Mouse (Mus musculus) testis, postnatal 10 days (tissue): ENCODE results near the gene Syngr1.

ENCODE experiments used
- DNase-seq: peaks from one replicate; pipeline ENCODE4 v3.0.0; 2021; ENCODE audit warnings: low spot score

The Syngr1 gene

DNA sequence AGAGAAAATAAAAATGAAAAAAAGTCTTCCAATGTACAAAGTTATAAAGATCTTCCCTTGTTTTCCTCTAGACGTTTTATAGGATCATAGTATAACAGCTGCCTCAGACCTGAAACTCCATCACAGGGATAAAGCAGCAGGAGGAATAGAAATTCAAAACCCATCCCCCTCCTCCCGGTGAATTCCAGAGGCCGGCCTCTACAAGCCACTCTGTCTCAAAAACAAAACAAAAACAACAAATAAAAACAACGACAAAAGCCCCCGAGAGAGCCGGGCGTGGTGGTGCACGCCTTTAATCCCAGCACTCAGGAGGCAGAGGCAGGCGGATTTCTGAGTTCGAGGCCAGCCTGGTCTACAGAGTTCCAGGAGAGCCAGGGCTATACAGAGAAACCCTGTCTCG, 979 bp upstream of the Syngr1 start:
- peak; percentile 37 for DNase-seq

DNA sequence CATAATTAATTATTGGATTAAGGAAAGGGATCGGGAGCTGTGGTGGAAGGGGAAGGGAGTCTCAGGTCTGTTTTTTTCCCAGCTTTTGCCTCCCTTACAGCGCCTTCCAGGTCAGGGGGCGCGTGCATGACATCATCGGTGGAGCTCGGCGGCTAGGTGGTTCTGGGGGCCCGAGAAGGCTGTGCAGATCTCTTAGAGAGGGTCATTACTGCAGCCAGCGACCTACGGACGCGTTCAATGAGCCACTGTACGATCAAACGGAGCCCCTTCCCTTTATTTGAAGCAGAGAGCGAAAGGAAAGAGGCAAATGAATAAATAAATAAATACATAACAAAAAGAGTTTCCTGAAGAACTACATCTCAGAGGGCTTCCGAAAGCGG, 403 bp upstream of the Syngr1 start:
- DNase-seq = peak; percentile 49

DNA sequence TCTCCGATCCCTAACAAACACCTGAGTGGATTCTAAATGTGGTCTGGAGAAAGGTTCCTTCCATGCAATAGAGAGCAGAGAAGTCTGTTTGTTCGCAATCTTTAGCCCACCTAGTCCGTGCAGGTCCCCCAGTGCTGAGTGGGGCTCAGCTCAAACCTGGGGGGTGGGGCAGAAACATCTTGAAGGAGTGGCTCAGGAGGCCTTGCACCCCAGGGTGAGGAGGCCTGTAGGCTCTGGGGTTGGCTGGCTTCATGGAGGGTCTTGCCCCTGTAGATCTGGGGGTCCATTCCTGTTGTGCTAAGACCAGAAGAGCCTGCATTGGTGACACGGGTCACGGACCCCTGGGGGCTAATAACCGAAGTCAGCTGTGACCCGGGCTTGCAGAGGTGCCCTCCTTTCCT, 907 bp downstream of the Syngr1 start:
- DNase-seq = peak; percentile 54

DNA sequence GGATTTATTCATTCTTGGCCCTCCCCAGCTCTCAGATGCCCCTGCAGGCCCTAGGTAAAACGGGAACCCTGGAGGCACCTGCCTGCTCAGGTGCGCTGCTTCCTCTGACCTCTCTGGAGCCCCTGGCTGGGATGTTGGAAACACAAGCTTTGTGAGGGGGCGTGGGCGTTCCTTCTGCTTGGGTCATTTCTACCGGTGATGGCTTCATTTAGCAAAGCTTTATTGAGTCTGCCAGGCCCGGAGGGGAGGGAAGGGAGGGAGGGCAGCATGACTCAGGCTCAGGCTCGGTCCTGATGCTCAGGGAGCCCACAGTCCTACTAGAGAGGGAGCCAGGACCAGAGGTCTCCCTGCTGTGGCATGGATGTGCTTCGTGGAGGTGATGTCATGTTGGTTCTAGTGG, 1.5 kb downstream of the Syngr1 start:
- DNase-seq = peak; percentile 49

DNA sequence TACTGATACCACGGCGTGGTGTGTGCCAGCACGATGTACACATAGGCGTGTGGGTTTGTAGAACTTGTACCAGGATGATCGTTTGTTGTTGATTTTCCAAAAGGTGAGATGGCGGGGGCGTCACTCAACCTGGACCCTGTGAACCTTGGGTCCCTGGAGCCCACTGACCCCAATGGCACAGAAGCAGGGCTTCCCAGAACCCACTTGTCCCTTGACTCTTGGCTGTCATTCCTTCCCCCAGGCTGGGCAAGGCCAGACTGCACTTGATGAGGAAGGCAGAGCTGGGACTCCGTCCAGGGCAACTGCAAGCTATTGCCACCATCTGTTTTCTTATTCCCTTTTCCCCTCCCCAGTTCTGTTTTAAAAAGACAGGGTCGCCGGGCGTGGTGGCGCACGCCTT, 3.1 kb downstream of the Syngr1 start:
- no peak for DNase-seq

DNA sequence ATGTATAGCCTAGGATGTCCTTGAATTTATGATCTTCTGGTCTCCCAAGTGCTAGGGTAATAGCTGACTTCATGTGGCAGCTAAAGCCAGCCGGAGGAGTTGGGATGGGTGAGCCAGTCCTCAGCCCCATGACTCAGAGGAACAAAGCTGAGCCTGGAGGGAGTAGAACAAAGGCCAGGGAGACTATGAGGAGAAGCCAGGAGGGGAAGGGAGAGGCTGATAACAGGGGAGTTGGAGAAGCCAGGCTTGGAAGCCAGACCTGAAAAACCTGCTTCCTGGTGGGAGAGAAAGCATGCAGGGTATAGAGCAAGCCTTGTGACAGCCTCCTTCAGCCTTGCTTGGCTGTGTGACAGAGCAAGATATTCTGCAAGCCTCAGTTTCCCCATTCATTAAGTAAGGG, 4.5 kb downstream of the Syngr1 start:
- DNase-seq = no peak

DNA sequence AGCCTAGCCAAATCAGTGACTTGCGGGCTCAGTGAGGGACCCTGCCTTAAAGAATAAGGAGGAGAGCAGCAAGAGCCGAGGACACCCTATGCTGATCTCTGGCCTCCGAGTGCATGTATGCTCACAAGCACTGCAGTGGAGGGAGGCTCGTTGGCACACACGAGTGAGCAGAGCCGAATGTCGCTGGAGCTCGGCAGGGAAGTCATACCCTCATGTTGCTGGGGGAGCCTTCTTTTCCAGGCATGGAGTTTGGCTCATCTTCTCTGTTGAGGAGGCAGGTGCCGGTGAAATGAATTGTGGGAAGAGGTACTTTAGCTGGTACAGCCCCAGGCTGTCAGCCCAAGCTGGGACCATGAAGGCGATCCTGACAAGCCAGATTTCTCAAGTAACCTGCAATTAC, 5.3 kb downstream of the Syngr1 start:
- DNase-seq = no peak

DNA sequence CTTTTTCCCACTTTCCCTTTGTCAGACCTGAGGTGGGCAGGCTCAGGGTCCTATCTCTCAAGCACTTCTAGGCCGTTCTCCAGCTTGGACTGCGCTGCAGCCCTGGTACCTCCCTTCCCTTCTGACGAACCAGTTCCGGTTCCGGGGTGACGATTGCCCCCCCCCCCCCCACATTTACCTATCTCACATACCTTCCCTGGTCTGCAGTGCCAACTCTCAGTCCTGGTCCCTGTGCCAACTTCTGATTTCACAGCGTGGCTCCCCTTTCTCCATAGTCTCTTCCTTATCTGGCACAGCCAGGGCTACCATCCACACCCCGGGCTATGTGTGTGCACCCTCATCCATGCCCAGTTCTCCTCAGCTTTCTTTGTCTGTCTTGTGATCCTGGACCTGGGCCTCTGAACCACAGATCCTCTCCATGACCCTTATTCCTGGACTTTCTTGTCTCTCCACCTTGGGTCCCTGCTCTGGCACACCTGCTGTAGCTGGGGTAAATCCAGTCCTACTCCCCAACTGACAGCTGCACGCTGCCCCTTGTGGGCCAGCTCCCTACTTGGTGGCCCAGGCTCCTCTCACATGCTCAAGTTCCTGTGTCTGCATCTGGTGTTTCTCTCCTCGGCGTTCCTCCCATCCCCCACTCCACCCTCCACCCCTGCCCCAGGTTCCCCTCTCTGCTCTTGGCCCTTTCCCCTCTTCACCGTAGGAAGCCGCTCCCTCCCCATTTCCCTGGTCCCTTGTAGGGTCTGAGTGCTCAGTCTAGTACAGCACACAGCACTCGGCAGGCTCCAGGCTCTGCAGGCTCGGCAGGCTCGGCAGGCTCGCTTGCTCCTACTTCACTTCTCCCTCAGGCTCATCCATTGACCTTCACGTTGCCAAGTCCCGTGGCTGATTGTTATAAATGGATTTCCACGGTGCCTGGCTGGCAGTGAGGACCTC, 6.1 kb downstream of the Syngr1 start:
- DNase-seq = peak; percentile 75

DNA sequence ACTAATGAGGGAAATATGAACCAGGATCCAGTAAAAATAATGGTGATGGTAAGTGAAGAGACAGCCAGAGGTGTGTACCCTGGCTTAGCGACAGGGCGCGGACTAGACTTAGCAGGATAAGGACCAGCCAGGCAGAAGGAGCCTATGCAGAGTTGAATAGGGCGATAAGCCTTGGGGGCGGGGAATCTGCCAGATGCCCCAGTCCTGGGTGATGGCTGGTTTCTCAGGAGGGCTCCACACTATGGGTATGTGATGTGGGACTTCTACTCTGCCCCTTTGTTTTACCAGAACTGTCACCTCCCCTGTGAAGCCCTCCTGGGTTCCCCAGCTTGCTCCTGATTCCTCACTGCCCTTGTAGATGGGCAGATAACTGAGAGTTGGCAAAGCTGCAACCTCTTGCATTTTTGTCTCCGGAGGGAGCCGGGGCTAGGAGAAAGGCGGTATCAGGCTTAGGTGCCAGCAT, 6.9 kb downstream of the Syngr1 start:
- DNase-seq = no peak

DNA sequence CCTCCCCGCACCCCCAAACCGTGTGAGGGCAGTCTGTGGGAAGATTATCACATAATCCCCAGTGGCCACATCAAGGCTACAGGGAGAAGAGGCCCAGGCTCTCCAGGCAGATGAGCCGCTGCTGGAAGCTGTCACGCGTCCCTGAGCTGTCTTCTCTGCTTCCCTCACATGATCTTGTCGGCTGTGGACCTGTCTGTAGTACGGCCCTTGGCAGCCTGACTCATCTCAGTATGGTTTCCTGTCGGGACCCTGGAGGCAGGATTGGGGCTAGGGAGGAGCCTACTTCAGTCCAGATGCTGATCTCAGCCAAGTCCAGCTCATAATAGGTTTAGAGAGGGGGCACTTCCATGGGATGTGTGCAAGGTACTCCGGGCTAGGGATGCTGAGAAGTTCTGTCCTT, 7.7 kb downstream of the Syngr1 start:
- DNase-seq = no peak

DNA sequence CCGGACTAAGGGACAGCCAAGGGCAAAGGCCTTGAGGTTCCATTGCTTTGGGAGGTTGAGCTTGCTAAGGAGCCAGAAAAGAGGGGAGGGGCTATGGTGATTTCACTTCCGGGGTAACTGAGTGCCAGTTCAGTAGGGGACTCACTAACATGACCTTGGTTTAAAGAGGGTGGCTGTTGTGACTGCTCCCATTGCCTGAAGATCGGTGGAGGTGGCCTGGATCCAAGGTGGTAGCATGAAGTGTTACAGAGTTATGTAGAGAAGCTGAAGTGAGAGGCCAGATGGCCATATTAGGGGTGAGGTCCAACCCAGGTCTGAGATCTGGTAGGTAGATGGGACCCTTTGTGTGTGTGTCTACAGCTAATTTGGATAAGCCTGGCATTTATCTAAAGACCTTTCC, 8.3 kb downstream of the Syngr1 start:
- peak; percentile 45 for DNase-seq

DNA sequence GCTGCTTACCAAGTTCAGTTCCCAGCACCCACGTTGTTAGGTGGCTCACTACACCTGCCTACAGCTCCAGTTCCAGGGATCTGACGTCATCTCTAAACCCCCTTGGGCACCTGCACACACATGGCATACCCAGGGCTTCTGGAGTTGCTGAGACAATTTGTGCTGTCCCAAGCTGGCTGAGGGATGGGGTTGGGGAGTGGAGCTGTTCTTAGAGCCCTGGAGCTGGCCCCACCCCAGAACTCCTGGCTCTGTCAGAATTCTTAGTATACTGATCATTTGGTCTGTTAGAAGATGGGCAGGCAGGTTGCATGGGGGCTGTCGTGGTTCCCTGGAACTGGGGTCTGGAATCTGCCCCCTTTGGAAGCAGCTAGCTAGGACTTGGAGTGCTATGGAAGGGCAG, 9.1 kb downstream of the Syngr1 start:
- DNase-seq = peak; percentile 38

DNA sequence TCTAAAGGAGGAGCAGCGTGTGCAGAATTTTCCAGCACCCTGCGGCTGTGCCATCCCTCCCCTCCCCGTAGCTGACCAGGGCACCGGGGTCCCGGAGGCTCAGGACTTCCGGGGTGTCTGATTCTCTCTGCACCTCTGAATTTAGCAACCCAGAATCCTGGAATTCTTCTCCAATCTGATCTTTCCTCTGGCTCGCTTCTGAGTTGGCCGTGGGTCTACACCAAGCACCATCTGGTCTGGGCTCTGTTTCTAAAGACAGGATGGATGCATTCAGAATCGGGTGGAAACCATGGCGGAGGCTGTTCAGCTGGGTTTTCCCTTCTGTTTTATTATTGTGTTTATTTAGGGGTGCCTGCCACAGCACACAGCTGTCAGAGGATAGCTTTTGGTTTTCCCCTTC, 9.7 kb downstream of the Syngr1 start:
- DNase-seq = peak; percentile 41

DNA sequence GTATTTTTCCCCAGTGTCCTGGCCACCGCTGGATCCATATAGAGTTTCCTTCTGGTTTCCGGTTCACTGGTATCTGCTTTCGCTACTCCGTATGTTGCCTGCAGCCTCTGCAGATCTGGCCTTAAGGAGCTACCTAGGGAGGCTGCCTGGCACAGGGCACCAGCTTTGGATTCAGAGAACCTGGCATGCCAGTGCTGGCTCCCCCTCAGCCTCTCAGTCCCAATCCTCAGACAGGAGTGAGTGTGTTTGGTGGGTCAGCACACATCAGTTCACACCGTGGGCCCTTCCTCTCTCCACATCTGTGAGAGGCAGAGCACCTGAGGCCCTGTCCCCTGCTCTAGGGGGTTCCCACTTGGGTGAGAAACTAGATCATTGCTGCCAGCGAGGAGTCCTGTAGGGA, 10.4 kb downstream of the Syngr1 start:
- DNase-seq = peak; percentile 35

DNA sequence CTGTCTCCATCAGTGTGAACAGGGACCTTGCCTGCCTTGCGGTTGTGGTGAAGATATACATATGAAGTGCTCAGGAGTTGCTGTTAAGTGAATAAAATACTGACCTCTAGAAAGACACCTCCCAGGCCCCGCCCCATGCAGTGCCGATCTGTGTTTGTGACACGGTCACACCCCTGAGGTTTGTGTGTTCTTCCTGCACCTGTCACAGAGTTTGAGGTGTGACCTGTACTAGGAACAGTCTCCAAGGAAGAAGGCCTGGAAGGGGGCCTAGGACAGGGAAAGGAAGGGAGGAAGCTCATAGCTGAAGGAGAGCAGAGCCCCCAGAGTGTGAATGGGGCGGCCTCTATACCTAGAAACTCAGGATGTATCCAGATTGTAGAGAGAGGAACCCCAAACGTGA, 11.4 kb downstream of the Syngr1 start:
- peak; percentile 40 for DNase-seq

DNA sequence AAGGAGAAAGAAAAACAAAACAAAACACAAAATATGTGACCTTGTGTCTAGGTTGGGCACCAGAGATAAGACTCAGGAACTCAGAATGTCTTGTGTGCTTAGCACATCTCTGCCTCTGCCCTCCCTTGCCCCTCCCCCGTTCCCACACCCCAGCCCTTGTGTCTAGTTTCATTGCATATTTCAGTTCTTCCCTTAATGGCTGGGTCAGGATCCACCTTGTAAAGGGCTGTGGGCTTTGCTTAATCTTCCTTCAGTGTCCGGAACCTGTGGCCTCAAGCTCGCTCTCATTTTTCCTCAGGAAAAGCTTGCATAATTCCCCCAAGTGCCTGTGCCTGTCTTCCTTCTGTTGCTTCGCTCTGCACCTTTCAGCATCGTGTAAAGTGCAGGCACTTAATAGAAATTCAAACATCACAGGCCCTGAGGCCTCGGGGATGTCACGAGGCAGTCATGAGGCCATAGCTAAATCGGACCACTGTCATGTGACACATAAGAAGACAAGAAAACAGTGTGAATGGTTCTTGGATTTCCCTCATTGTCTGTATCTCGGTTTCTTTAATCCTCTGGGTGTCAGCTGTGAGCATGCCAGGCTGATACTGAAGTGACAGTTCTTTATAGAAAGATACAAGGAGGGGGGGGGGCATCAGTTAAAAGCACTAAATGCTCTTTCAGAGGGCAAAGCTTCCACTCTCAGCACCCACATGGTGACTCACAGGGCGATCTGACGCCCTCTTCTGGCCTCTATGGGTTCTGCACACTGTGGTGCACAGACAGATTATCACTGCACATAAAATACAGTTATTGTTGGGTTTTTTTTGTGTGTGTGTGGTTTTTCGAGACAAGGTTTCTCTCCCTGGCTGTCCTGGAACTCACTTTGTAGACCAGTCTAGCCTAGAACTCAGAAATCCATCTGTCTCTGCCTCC, 14.6 kb downstream of the Syngr1 start:
- peak; percentile 67 for DNase-seq

DNA sequence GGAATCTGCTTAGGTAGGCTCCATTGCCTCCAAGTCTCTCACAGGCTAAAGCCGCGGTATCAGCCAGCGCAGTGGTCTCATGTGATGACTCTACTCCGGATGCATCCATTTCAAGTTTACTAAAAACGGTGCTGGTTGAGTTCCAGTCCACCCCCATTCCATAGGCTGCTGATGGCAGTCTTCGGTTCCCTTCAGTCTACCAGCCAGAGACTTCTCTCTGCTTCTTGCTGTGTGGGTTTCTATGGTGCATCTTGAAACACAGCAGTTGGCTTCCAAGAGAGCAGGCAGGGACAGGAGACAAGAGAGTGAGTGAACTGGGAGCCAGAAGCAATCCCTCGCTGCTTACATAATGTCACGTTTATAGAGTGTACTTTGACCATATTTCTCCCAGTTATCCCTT, 16.0 kb downstream of the Syngr1 start:
- no peak for DNase-seq

DNA sequence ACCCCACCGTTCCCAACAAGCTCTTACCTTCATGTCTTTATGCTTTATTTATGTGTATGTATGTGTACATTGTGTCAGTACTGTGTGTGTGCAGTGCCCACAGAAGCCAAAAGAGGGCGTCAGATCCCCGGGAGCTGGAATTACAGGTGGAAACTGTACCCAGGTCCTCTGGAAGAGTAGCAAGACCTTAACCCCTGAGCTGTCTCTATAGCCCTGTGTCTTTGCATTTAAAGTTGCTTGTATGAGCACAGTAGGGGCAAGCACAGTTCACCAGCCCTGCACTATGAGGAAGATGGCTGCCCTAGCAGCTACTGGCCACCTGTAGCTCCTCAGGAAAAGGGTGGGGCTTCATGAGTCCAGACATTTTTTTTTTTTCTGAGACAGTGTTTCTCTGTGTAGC, 16.4 kb downstream of the Syngr1 start:
- DNase-seq = peak; percentile 36

DNA sequence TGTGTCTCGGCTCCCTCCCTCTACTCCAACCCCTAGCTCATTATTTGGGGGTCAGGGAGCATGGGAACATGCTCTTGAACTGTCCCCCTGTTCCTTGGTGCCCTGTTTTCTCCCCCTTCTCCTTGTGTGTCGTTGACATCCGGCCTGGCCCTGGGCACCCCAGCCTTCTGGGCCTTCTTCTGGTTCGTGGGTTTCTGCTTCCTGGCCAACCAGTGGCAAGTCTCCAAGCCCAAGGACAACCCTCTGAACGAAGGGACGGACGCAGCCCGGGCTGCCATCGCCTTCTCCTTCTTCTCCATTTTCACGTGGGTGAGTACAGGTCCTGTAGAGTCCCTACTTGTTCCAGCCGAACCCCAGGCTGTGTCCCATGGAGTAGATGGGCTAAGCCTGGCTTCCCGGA, 20.3 kb downstream of the Syngr1 start:
- DNase-seq = no peak

DNA sequence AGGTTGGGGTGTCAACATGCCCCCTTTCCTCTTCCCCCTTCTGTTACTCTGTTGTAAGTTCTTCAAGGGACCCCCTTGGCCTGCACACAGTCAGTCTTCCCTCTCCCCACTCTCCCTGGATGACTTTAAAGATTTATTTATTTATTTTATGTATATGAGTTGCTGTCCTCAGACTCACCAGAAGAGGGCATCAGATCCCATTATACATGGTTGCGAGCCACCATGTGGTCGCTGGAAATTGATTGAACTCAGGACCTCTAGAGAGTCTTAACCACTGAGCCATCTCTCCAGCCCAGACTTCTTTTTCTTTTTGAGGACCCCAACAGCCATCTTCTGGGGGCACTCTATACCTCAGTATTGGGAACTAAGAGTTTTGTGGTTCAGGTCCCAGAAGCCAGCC, 21.4 kb downstream of the Syngr1 start:
- no peak for DNase-seq

DNA sequence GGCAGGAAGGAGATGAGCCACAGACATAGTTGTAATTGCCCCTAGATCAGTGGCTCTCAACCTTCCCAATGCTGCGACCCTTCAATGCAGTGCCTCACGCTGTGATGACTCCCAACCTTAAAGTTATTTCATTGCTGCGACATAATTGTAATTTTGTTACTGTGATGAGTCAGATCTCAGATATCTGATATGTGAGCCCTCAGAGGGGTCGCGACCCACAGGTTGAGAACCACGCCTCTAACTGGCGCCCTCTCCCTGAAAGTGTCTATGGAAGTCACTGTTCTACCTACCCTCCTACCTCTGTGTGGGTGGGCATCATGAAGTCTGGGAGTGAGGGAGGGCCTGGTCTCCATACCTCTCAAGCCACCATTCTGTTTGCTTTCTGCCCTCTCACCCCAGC, 23.3 kb downstream of the Syngr1 start:
- DNase-seq = no peak

DNA sequence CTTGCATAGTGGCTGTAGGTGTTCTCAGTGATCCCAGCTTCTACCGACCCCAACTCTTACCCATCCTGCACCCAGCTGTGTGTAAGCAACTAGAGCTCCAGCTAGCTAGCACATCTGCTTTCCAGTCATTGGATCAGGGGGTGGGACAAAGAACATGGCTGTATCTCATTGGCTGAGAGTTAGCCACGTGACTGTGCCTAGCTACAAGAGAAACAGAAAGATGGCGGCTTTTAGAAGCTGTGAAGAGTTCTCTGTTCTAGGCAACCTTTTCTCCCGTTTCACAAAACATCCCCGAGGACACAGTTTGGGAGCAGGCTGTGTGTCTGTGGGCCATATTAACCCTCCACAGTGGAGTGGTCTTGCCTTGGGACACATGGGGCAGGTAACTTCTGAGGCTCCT, 24.1 kb downstream of the Syngr1 start:
- DNase-seq = peak; percentile 47
